Mouse (Mus musculus): ENCODE results near the gene Dysf.
"Not testable (repeated sequence)": the region's sequence is repeated elsewhere in the genome, so short reads cannot be mapped to it uniquely, and the experiment has no call there.

Dysf gene

DNA sequence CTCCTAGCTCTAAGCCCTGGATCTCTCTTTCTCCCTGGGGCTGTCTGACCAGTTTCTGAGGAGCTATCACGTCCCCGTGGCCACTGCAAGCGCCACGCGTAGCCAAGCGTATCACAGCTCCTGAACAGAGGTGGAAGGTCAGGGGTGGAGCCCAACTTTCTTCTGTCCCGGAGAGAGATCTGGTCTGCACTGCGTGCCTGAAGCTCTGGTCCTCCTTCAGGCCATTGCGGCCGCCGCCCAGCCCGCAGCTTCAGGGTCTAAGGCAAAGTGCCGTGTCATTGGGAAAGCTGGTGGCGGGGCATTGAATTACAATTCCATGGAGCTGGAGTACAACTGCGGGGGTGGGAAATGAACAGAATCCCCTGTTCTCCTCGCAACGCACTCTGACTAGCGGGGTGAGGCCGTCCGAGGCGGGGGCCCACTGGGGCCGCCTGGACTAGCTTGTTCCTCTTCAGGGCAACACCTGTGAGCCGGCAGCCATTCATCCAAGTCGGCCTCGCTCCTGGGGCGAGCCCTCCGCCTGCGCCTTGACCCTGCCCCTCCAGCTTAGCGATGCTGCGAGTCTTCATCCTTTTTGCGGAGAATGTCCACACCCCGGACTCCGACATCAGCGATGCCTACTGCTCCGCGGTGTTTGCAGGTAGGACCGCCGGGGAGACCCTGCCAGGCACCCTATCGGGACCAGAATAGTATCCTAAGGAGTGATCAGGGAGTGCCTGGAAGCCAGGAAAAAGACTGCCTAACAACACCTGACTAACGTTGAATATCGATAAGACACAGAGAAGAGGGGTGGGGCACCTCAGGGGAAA lies at the start of gene Dysf:
TSS of gene Dysf (plus strand) at position 228 of the 809 bp plus-strand sequence.
- DNase-seq, result peak; percentile 59

DNA sequence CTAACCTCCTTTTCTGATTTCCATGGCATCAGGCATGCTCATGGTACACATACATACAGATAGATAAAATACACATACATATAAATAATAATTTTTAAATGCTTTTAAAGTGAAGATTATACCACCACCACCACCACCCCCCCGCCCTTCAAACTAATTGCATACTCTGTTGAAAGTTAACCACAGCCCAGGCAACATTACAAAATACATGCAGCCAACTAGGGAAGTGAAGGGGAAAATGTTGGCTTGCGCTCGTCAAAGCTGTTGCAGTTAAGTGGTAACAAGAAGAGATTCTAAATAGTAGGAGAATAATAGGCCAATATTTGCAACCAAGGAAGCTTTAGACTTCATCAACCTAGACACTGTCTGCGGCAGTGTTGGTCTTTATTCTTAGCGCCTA lies 20.7 kb upstream of the Dysf start:
- DNase-seq, result no peak

DNA sequence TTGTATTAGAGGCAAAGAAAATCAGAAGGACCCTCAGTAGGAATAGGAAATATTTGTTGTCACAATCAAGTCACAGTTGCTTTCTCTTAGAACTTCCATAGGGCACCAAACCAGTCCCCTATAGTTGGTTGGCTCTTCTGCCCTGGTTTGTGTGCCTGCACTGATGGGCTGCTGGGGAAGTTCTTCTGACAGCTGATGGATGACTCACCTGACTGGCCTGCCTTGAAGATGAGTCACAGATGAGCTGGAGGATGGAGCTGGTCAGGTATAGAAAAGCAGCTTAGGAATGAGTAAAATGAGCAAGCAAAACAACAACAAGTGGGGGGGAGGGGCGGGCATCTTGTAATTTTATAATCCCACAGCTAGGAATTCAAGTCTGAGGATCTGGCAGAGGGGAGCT lies 5.7 kb upstream of the Dysf start:
- no peak for DNase-seq

DNA sequence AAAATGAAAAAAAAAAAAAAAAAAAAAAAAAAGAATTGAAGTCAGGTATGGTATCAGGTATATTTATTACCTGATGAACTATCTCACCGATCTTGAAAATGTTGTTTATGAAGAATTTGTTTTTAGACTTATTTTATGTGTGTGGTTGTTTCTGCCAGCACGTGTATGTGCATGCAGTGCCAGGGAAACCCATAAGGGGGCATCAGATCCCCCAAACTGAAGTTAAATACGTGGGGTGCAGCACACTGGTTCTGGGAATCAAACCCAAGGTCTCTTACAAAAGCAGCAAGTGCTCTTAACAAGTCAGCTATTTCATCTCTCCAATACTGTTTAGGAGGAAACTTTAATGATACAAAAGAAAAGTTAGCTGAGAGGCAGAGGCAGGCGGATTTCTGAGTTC lies 4.1 kb upstream of the Dysf start:
- DNase-seq, result no peak

DNA sequence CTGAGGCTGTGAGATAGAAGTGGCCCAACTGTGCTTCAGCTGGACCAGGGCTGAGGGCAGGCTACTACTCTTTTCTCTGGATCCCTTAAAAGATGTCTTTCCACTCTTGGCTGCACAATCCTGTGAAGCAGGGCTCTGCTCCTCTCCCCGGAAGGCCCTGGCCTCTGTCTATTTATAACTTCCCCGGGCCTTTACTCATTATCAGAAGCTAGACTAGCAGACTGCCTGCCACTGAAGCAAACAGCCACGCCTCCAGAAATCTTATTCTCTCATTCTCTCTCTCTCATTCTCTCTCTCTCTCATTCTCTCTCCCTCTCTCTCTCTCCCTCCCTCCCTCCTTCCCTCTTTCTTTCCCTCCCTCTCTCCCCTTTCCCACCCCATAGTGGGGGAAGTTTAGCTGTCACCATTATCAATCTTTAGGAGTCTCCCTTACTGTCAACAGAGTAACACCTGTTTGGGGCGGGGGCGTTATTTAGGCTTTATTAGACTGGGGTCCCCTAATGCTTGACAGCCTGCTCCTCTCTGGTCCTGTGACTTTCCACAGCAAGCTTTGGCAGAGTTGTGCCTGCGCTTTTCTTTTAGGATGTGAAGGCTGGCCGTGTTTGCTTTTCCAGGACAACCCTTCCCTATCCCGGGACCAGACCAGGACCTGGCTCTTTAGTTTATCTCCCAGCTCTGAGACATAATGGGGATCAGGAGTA lies 932 bp downstream of the Dysf start:
- no peak for DNase-seq

DNA sequence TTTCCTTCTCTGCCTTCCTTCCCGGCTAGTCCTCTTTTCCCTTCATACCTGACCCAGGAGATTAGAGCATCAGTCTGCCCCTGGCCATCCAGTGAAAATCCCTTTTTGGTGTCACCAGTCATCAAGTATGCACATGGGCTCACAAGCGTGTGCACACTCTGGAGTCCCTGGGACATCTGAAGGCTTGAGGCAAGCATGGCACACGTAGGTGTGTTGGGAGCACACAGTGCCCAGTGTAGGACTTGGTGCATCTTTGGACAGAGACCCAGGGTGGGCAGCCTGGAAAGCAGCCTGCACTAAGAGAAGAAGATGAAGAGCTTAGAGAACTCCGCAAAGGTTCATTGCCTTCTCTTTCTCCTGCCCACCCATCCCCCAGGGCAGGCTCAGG lies 1.5 kb downstream of the Dysf start:
- DNase-seq, result no peak

DNA sequence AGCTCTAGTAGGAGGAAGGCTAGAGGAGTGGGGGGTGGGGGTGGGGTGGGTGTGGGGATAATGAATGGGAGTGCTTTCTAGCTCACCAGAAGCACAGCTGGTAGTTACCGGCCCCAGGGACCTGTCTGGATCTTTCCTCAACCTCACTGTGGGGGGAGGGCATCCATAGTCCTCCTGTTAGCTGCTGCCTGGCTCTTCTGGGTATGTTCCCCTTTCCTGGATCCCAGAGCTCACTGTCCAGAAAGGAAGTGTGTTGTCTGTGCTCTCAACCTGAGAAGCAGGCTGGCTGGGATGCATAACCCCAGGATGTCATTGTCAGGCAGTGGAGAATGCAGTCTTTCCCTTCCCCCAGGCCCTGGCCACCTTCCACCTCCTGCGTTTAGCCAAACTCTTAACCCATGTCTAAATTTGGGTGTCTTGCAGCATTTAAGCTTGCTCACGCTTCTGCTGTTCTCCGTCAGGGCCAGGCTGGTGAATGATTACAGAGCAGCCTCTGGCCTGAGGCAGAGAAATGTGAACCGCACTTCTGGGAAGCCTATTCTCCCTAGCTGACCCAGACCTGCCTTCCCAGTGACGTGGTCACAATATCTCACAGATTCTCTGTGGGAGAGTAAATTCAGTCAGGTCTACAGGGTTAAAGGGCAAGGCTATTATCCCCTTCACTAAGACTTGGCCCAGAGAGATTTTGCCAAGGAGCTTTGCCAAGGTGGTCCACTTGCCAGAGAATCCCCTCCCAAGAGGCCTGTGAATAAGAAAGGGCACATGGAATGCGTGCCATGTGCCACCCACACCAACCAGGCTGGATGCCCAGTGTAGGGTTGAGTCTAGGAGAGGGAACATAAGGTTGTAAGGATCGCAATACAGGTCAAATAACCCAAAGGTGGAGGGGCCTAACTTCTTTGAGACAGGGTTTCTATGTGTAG lies 2.2 kb downstream of the Dysf start:
- DNase-seq, result no peak

DNA sequence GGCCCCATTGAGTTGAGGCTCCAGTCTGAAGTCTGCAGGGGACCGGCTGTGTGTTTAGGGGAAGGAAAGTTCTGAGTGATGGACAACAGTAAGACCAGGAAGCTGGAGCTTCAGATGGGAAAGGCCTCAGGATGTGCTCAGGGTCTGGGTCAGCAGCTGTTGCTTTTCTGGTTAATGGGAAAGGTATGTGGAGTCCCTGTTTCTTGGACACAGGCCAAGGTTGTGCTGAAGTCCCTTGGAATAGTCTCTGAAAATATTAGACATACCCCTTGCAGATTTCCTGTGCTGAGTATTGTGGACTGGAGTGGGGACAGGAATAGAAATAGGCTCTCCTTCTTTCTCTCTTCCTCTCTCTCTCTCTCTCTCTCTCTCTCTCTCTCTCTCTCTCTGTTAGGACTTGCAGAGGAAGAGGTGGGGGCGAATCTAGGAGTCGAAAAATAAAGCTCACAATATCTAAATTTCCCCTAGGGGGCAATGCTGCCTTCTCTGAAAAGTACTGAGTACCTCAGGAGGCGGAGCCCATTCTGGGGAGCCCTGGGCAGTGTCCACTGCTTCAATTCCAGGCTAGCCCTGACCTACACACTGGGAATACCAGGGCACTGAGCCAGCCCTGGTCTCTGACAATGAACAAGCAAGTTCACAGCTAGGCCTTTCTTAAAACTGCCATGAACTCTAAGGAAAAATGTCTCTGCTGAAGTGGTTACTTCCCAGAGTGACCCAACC lies 6.7 kb downstream of the Dysf start:
- peak; percentile 41 for DNase-seq

DNA sequence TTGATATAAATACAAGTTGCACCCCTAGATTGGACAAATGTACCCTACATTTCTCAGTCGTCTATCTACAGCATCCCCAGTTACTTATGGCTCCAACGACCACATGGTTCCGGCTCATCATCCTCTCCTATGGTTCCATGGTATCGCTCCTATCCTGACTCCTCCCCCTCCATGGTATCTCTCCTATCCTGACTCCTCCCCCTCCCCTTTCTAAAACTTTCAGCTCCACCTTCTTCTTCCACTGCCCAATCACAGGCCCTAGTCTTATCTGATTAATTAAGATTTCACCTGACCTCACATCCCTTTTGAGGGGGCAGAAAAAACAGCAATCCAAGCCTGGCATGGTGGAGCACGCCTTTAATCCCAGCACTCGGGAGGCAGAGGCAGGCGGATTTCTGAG lies 8.5 kb downstream of the Dysf start:
- no peak for DNase-seq

DNA sequence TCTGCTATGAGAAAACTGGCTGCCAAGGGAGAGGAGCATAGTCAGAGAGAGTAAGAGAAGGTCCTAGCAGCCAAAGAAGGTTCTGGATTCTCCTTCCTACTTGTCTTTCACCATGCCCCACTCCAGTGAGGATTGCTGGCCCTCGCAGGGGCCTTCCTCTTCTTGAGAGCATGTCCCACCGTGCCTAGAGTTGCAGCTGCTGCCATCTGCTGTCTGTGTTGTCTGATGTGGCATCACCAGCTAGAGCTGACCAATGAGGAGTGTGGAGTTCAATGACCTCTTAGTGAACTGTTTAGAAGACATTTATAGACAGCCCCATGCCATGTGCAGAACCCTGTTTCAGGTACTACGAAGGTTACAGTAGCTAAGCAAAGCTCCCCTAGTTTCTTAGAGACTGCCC lies 9.0 kb downstream of the Dysf start:
- peak; percentile 41 for DNase-seq

DNA sequence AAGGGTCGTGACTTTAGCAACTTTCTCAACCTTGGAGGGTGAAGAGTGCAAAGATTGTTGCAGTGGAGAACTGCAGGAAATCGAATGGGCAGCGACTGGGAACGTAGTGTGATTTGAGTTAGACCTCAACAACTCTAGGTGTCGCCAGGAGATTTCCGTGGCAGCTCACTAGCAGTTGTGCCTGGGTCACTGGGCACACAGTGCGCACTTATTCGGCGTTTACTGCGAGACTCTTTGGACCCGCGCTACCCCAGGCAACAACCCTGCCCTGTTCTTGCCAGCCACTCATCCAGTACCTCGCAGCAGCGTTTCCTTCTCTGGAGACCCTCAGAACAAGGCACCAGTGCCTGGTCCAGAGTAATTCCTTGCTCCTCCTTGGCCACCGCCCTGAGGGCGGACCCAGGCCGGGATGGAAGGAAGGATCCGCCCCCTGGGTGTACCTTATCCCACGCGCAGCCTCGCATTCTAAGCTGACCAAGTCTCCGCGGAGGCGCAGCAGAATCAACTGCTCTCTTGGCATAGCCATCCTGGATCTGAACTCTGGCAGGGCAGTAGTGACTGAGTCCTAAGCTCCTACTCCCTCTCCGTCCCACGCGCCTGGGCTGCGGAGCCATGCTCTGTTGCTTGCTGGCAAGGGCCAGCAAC lies 10.6 kb downstream of the Dysf start:
- DNase-seq, result peak; percentile 57

DNA sequence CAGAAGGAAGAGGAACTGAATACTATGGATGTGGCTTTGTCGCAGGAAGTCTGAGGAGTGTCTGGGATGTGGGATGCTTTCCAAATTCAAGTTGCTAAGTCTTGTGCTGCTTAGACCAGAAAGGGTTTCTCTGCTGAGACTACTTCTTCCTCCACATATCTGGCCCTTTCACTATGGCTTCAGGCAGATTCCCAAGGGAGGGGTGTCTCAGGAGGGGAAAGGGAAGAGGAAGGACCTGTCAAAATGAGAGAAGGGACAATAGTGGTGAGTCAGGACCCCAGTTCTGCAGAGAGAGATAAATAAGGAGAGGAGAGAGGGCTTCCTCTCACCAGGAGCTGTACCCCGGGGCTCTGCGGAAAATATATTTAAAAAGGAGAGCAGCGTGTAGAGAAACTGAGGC lies 11.6 kb downstream of the Dysf start:
- DNase-seq, result no peak

DNA sequence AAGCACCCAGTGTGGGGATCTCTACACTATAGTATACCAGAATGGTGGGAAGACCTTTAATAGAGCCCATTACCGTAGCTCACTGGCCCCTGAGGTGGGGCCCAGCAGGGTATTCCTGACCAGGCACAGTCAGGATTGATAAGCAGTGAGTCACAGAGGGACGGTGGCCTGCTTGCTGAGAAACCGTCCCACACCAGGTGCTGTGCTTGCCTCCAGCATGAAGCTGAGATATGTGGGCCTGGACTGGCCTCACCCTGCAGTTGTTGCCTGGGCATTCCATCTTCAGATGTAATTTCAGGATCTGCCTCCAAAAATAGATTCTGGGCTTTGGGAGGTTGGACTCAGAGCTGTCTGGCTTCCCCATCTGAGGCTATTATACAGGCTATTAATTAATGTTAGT lies 13.6 kb downstream of the Dysf start:
- no peak for DNase-seq

DNA sequence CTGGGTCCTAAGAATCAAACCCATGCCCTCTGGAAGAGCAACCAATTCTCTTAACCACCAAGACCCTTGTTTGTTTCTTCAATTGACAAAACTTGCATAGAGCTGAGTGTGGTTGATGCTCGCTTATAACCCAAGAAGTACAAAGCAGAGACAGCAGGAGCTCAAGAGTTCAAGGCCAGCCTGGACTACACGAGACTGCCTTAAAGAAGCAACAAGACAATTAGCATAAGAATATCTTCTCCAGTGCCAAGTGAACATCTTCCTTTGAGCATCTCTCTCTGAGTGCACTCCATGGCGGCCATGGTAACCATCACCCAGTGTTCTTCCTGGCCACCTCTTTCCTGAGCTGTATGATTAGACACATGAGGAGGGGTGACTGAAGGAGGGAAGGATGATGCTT lies 17.2 kb downstream of the Dysf start:
- DNase-seq, result no peak

DNA sequence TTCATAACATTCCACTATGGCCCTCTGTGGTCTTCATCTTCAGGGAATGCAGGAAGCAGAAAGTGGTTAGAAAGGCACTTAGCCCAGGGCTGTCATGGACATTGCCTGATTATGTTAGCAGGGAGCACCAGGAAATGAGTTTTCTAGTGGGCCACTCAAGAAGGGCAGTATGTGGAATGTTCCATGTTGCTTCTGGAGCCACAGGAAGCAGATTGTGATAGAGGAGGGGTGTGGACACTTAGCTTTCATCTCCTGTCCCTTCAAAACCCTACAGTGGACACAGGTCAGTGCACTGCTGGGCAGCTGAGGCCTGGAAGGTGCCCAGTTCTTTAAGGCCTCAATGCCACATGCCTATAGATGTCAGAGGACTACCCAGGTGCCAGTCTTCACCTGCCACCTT lies 20.4 kb downstream of the Dysf start:
- no peak for DNase-seq

DNA sequence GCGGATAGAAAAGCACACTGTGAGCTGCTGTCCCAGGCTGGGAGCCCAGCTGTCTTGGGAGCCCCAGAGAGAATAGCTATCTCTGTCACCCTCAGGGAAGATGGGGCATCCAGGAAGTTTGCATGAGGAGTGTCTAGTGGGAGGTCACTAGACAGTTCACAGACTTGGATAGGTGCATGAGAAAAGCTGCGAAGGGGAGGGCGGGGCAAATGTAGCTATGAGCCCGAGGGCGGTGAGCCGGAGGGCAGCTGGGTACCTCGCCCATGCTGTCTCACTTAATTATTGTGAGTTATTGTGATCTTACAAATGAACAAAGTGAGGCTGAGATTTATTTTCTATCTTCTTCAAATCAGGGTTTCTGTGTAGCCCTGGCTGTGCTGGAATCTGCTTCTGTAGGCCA lies 21.4 kb downstream of the Dysf start:
- DNase-seq, result no peak

DNA sequence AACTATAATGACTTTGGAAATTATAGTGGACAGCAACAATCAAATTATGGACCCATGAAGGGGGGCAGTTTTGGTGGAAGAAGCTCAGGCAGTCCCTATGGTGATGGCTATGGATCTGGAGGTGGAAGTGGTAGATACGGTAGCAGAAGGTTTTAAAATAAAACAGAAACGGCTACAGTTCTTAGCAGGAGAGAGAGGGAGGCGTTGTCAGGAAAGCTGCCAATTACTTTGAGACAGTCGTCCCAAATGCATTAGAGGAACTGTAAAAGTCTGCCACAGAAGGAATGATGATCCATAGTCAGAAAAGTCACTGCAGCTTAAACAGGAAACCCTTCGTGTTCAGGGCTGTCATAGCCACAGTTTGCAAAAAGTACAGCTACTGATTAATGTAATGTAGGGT lies 24.1 kb downstream of the Dysf start:
- DNase-seq, result not testable (repeated sequence)

DNA sequence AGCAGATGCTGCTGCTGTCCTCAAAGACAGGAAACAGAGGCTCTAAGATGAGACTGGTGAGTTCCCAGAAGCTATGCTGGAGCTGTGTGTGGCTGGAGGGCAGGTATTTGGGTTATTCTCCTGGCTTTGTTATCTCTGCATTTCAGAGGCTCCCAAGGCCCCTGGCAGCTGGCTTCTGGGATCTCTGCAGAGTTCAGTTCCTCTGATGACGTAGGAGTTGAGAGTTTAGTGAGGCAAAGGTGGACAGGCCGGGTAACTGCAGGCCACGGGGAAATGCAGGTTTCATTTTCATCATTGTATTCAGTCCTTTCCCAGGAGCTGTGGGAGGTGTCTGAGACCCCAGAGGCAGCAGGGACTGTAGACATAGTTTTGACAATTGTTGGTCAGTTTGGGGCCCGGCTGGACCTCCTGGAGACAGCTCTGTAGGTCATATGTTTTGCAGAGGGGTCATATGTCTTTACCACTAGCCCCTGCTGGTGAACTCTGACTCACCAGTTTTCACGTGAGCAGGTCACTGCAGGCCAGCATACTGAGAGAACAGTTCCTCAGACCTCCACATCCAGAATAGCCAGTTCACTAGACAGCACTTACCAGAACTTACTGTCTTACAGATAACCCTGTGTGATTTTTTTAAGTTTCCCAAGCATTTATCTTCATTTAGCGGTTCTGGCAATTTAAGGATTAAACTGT lies 35.0 kb downstream of the Dysf start:
- DNase-seq, result no peak

DNA sequence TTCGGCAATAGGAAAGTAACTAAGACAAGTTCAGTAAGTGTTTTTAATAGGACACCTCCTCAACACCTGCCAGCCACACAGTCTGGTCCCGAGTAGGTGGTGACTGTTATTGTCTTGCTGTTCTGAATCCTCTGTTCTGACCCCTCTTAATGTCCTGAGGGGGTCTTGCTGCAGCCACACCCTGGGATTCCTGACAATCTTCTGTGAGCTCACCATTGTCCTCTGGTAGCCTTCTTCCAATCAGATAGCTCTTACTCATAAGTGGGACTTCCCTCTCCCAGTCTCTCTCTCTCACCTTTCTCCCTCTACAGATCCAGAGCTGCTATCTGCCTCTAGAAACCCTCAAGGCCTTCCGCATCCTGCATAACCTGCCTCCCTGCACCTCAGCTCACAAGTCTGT lies 36.3 kb downstream of the Dysf start:
- no peak for DNase-seq

DNA sequence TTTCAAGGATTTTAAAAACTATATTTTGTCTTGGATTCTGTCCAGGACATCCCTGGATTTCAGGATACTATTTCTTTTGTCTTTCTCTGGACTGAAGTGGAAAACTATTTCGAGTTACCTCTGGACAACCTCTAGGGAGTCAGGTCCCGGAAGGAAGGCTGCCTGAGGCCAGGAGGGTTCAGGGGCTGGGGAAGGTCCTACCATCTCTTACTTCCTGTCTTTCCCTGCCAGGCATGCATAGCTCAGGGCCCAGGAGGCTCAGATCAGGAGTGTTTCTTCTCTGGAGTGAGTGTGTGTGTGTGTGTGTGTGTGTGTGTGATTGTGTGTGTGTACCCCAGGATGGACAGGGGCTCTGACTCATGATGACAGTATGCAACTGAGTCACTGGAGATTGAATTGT lies 40.5 kb downstream of the Dysf start:
- DNase-seq, result no peak

DNA sequence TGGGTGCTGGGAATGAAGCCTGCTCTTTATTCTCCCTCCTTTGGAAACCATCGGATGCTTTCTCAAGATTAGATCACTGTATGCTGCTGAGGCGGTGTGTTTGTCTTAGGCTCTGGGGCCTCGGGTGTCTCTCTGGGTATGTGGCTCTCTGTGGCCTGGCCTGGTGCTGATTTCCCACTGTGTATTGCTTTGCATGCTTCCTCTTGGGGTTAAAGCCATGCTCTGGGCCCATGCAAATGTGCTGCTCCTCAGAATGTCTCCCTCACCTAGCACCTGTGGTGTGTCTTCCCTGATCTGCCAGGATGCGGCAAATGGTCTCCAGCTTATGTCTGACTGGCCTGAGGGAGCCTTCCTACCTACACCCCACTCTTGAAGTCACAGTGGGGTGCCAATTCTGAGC lies 41.8 kb downstream of the Dysf start:
- no peak for DNase-seq

DNA sequence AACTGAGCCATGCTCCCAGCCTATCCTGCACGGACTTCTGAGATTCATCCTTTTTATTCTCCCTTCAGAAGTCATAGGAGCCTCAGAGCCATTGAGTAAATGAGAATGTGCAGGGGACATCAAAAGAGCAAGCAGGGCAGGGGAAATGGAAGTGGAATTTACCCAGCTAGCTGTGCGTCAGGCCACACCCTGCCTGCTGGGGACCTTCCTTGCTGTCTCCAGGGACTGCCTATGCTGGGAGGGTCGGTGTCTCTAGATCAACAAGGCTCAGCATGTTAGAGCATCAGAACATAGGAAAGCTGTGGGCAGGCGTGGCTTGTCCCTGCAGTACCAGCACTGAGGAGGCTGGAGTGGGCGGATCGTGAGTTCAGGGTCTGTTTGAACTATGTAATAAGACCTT lies 42.6 kb downstream of the Dysf start:
- no peak for DNase-seq

Data from retina, postnatal 1 day (tissue).